Mouse (Mus musculus): ENCODE measurements around the gene Zfp583. TPM values are rescaled to one million over a fixed set of nuclear protein-coding genes. Genes with fewer than 3 reads are reported as not detected.

Gene Zfp583
- total and polyA plus RNA-seq, 2 experiments from 2014 or later, result 3.1 TPM

DNA sequence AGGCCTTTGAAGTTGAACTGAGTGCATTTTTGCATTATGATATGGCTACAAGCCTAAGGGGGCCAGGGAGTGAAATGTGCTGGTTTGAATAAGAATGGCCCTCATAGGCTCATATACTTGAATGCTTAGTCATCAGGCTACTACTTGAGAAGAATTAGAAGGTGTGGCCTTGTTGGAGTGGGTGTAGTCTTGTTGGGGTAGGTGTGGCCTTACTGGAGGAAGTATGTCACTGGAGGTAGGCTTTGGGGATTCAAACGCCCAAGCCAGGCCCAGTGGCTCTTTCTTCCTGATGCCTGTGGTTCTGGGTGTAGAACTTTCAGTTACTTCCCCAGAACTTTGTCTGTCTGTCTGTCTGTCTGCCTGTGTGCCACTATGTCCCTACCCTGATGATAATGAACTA, 33.7 kb upstream of the Zfp583 start:
- Histone ChIP-seq H3K4me2 (ENCODE audit: low read depth, low read length) (no peak overlapping the region), H3K27me3 (ENCODE audit: control insufficient read depth, insufficient read depth, low read length) (no peaks in the 10 kb centered on the region), H3K9me3 (replicated peaks; ENCODE audit: control insufficient read depth, low read length) (no peaks in the 10 kb centered on the region), H3K4me3 (ENCODE audit: low read depth, low read length) (no peak overlapping the region), H3K36me3 (replicated peaks; ENCODE audit: control insufficient read depth, insufficient read depth, low read length) (no peaks in the 10 kb centered on the region), H3K9ac (replicated peaks; ENCODE audit: low read depth, low read length) (no peak overlapping the region), H3K27ac (ENCODE audit: low read depth) (no peak overlapping the region), H3K4me1 (ENCODE audit: control insufficient read depth, insufficient read depth) (peaks cover 4% of the 10 kb centered on the region; the same call in 1 of the 2 replicates)
- ATAC-seq (ENCODE audit: insufficient read depth, low read depth), result no peak
- TF ChIP-seq EP300 (IDR thresholded peaks at IDR 0.05; ENCODE audit: low read depth) (no peak), CTCF (IDR thresholded peaks at IDR 0.05; ENCODE audit: low read depth) (no peak)
- DNase-seq (ENCODE audit: low spot score), result no peak
- 55% methylated on average over 1 of the region's 1 CpGs for WGBS

DNA sequence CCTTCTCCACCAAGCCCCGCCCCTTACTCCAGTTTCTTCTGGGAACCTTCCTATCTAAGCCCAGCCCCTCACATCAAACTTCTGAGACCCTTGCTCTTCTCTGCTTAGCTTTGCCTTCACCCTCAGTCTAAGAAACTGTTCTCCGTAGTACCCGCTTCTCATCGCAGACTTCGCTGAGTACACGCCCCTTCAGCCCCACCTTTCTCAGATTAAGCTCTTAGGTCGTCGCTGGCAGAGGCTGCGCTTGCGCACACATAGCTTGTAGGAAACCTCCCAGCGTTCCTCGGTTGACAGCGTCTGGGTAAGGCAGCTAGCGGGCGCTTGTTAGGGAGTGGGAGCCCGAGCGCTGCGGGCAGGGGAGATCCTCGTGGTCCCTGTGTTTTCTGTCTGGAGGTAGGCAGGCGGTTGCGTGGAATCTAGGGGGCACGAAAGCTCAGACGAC, 32.0 kb upstream of the Zfp583 start, which contains the start of gene Zfp78:
TSS of gene Zfp78 (plus strand) at position 234 of the 442 bp plus-strand sequence.
- under 1% methylated on average over 23 of the region's 23 CpGs for WGBS
- H3K27ac ChIP-seq (ENCODE audit: low read depth), result peak within 1 kb of the TSS; percentile 80
- H3K4me3 ChIP-seq (ENCODE audit: low read depth, low read length), result peak within 1 kb of the TSS; percentile 53
- H3K27me3 ChIP-seq (ENCODE audit: control insufficient read depth, insufficient read depth, low read length), result no peaks in the 10 kb centered on the region
- peak within 1 kb of the TSS; percentile 62 for H3K9ac ChIP-seq (replicated peaks; ENCODE audit: low read depth, low read length)
- no peaks in the 10 kb centered on the region for H3K36me3 ChIP-seq (replicated peaks; ENCODE audit: control insufficient read depth, insufficient read depth, low read length)
- DNase-seq (ENCODE audit: low spot score) (peak; percentile 94), ATAC-seq (ENCODE audit: insufficient read depth, low read depth) (peak; percentile 77)
- H3K4me2 ChIP-seq (ENCODE audit: low read depth, low read length), result peak within 1 kb of the TSS; percentile 71
- no peaks in the 10 kb centered on the region for H3K9me3 ChIP-seq (replicated peaks; ENCODE audit: control insufficient read depth, low read length)
- TF ChIP-seq EP300 (IDR thresholded peaks at IDR 0.05; ENCODE audit: low read depth) (no peak), CTCF (IDR thresholded peaks at IDR 0.05; ENCODE audit: low read depth) (peak; percentile 38)
- H3K4me1 ChIP-seq (ENCODE audit: control insufficient read depth, insufficient read depth), result peaks cover 4% of the 10 kb centered on the region; the same call in 1 of the 2 replicates

DNA sequence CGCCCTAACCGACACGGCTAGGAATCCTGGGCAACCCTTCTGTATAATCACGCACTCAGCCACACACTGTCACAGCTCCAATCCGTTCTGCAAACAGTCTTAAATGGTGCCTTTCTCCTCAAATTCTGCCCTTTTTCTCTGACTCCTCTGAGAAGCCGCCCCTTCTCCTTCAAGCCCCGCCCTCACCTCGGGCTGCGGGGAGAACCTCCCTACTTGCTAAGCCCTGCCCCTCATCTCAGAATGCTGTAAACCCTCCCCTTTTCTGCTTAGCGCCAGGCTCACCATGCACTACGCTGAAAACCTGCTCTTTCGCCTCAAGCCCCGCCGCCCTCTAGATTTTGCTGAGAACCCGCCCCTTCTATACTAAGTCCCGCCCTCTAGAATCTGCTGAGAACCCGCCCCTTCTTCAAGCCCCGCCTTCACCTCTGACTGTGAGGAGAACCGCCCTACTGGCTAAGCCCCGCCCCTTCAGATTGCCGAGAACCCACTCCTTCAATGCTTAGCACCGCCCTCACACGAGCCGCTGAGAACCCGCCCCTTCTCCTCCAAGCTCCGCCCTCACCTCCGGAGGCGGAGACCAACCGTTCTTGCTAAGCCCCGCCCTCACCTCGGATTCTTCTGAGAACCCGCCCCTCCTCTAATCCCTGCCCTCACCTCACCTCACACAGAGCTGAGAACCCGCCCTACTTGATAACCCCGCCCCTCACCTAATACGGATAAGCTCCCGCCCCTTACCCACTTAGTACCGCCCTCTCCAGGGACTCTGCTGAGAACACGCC, 31.4 kb upstream of the Zfp583 start:
- peak overlapping the region; percentile 53 for H3K4me3 ChIP-seq (ENCODE audit: low read depth, low read length)
- no peaks in the 10 kb centered on the region for H3K9me3 ChIP-seq (replicated peaks; ENCODE audit: control insufficient read depth, low read length)
- no peaks in the 10 kb centered on the region for H3K27me3 ChIP-seq (ENCODE audit: control insufficient read depth, insufficient read depth, low read length)
- peak overlapping the region; percentile 80 for H3K27ac ChIP-seq (ENCODE audit: low read depth)
- DNase-seq (ENCODE audit: low spot score) (peak; percentile 99), ATAC-seq (ENCODE audit: insufficient read depth, low read depth) (peak; percentile 95)
- H3K4me1 ChIP-seq (ENCODE audit: control insufficient read depth, insufficient read depth), result peaks cover 4% of the 10 kb centered on the region; the same call in 1 of the 2 replicates
- TF ChIP-seq CTCF (IDR thresholded peaks at IDR 0.05; ENCODE audit: low read depth) (no peak), EP300 (IDR thresholded peaks at IDR 0.05; ENCODE audit: low read depth) (no peak)
- H3K36me3 ChIP-seq (replicated peaks; ENCODE audit: control insufficient read depth, insufficient read depth, low read length), result no peaks in the 10 kb centered on the region
- peak overlapping the region; percentile 71 for H3K4me2 ChIP-seq (ENCODE audit: low read depth, low read length)
- H3K9ac ChIP-seq (replicated peaks; ENCODE audit: low read depth, low read length), result peak overlapping the region; percentile 55
- WGBS, result under 1% methylated on average over 37 of the region's 38 CpGs

DNA sequence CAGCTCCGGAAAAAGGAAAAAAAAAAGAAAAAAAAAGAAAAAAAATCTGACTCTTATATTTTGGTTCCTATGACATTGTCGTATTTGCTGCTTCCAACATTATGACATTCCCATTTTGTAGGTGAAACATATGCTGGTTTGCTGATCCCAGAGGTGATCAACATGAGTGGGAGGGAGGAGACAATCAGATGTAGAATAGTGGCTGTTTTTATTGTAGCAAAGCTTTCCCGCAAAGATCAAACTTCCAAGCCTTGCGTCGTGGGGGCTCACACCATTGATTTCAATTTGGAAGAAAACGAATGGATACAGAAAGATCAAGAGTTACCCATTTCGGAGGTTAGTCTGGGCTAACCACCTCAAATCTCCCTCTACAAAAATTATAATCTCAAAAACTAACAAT, 30.7 kb upstream of the Zfp583 start:
- Histone ChIP-seq H3K27ac (ENCODE audit: low read depth) (peak overlapping the region; percentile 80), H3K4me2 (ENCODE audit: low read depth, low read length) (peak overlapping the region; percentile 71), H3K27me3 (ENCODE audit: control insufficient read depth, insufficient read depth, low read length) (no peaks in the 10 kb centered on the region), H3K4me1 (ENCODE audit: control insufficient read depth, insufficient read depth) (peaks cover 4% of the 10 kb centered on the region; the same call in 1 of the 2 replicates), H3K36me3 (replicated peaks; ENCODE audit: control insufficient read depth, insufficient read depth, low read length) (no peaks in the 10 kb centered on the region), H3K9me3 (replicated peaks; ENCODE audit: control insufficient read depth, low read length) (no peaks in the 10 kb centered on the region), H3K4me3 (ENCODE audit: low read depth, low read length) (peak overlapping the region; percentile 53), H3K9ac (replicated peaks; ENCODE audit: low read depth, low read length) (peak overlapping the region; percentile 55)
- DNase-seq (ENCODE audit: low spot score) (no peak), ATAC-seq (ENCODE audit: insufficient read depth, low read depth) (no peak)
- 27% methylated on average over 7 of the region's 7 CpGs for WGBS
- TF ChIP-seq EP300 (IDR thresholded peaks at IDR 0.05; ENCODE audit: low read depth) (no peak), CTCF (IDR thresholded peaks at IDR 0.05; ENCODE audit: low read depth) (no peak)

DNA sequence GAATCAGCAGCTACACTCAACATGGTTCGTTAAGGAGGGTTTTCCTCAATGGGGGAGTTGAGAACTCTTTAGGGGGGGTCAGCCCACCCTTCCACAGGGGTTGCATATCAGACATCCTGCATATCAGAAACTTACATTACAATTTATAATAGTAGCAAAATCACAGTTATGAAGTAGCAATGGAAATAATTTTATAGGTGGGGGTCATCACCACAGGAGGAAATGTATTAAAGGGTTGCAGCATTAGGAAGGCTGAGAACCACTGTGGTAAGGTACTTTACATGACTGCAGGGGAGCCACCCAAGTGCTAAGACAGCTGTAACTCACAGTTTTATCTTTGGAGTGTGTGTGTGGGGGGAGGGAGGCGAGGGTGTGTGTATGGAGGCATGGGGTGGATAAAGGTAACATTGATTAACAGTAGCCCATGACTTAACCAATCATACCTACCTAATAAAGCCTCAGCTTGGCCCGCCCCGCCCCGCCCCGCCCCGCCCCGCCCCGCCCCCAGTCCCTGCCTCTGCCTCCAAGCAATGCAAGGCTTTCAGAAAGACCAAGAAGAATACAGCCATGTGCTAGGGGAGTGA, 29.5 kb upstream of the Zfp583 start:
- no peak for DNase-seq (ENCODE audit: low spot score)
- Histone ChIP-seq H3K9me3 (replicated peaks; ENCODE audit: control insufficient read depth, low read length) (no peaks in the 10 kb centered on the region), H3K4me1 (ENCODE audit: control insufficient read depth, insufficient read depth) (peaks cover 4% of the 10 kb centered on the region; the same call in 1 of the 2 replicates), H3K4me2 (ENCODE audit: low read depth, low read length) (no peak overlapping the region), H3K36me3 (replicated peaks; ENCODE audit: control insufficient read depth, insufficient read depth, low read length) (no peaks in the 10 kb centered on the region), H3K27ac (ENCODE audit: low read depth) (no peak overlapping the region), H3K4me3 (ENCODE audit: low read depth, low read length) (no peak overlapping the region), H3K27me3 (ENCODE audit: control insufficient read depth, insufficient read depth, low read length) (no peaks in the 10 kb centered on the region), H3K9ac (replicated peaks; ENCODE audit: low read depth, low read length) (no peak overlapping the region)
- 12% methylated on average over 9 of the region's 9 CpGs for WGBS
- no peak for TF ChIP-seq CTCF (IDR thresholded peaks at IDR 0.05; ENCODE audit: low read depth)
- no peak for TF ChIP-seq EP300 (IDR thresholded peaks at IDR 0.05; ENCODE audit: low read depth)
- ATAC-seq (ENCODE audit: insufficient read depth, low read depth), result no peak
